Mouse (Mus musculus) heart, embryonic 11.5 days (tissue): Measurements from ENCODE around the gene Rxfp3. TPM values are rescaled to one million over a fixed set of nuclear protein-coding genes. Genes with fewer than 3 reads are reported as not detected.
A peak's percentile ranks its signal among the peaks of the same experiment; 100 is the strongest.

Experiments
- ATAC-seq: fragments of 200-750 bp; cut with Nextera tagmentation; replicated peaks from 2 replicates; pipeline ENCODE4 v1.8.0; 2017; ENCODE audit warnings: moderate library complexity; ENCODE audit not compliant: insufficient number of reproducible peaks, low FRiP score, low TSS enrichment
- H3K27ac ChIP-seq: fragments of 300-500 bp; sonication (generic); 2 replicates; pipeline ENCODE4 v1.5.1; 2014; ENCODE audit warnings: mild to moderate bottlenecking, low read depth, low read length
- H3K27me3 ChIP-seq: fragments of 300-500 bp; sonication (generic); 2 replicates; pipeline ENCODE4 v1.6.1; 2014; ENCODE audit warnings: mild to moderate bottlenecking, low read length, mixed read lengths; ENCODE audit not compliant: control insufficient read depth, insufficient read depth
- H3K36me3 ChIP-seq: fragments of 300-500 bp; sonication (generic); 2 replicates; pipeline ENCODE4 v1.6.1; 2014; ENCODE audit warnings: mild to moderate bottlenecking, low read length, moderate library complexity, mixed read lengths; ENCODE audit not compliant: control insufficient read depth, insufficient read depth
- H3K4me1 ChIP-seq: fragments of 300-500 bp; sonication (generic); 2 replicates; pipeline ENCODE4 v1.6.1; 2014; ENCODE audit warnings: low read length; ENCODE audit not compliant: control insufficient read depth, insufficient read depth
- H3K4me2 ChIP-seq: fragments of 300-500 bp; sonication (generic); 2 replicates; pipeline ENCODE4 v1.6.1; 2014; ENCODE audit warnings: mild to moderate bottlenecking, moderate library complexity
- H3K4me3 ChIP-seq: fragments of 300-500 bp; sonication (generic); 2 replicates; pipeline ENCODE4 v1.5.1; 2014; ENCODE audit warnings: low read depth, low read length
- H3K9ac ChIP-seq: fragments of 300-500 bp; sonication (generic); 2 replicates; pipeline ENCODE4 v1.6.1; 2014; ENCODE audit warnings: mild to moderate bottlenecking, low read depth, low read length, moderate library complexity
- H3K9me3 ChIP-seq: fragments of 300-500 bp; sonication (generic); replicated peaks from 2 replicates; pipeline ENCODE4 v1.6.1; 2016; ENCODE audit warnings: low read length; ENCODE audit not compliant: control insufficient read depth
- WGBS: fragments of 180-500 bp; shearing (Covaris S2); extraction: QIAGEN DNeasy Blood & Tissue Kit; methylation state at CpG from one replicate; pipeline ENCODE4 v1.1.7; 2014; ENCODE audit not compliant: insufficient replicate concordance; 5-methylcytosine and 5-hydroxymethylcytosine counted together
- polyA plus RNA-seq: library from polyadenylated mRNA; unstranded; fragments of >200 nt; fragmentation: Nextera tagmentation; extraction: Ambion mirVana; gene quantifications from 2 replicates; pipeline ENCODE4 v1.2.1, GENCODE M21; 2014

The Rxfp3 gene
- polyA plus RNA-seq, 1 experiment from 2014 or later: not detected

- Histone ChIP-seq H3K4me2 (peak overlapping the region; percentile 85), H3K4me1 (peaks cover 14% of the 10 kb centered on the region; the same call in 1 of the 2 replicates), H3K4me3 (peak overlapping the region; percentile 47), H3K36me3 (no peaks in the 10 kb centered on the region), H3K9me3 (no peaks in the 10 kb centered on the region), H3K27me3 (no peaks in the 10 kb centered on the region), H3K27ac (no peak overlapping the region), H3K9ac (peak overlapping the region; percentile 74; the same call in 1 of the 2 replicates)
- no peak for ATAC-seq
- WGBS: 7% methylated on average over 9 of the region's 9 CpGs
These were observed 27.9 kb upstream of the Rxfp3 start for GRCm38 (mm10) chr15:11065528-11066171.

DNA sequence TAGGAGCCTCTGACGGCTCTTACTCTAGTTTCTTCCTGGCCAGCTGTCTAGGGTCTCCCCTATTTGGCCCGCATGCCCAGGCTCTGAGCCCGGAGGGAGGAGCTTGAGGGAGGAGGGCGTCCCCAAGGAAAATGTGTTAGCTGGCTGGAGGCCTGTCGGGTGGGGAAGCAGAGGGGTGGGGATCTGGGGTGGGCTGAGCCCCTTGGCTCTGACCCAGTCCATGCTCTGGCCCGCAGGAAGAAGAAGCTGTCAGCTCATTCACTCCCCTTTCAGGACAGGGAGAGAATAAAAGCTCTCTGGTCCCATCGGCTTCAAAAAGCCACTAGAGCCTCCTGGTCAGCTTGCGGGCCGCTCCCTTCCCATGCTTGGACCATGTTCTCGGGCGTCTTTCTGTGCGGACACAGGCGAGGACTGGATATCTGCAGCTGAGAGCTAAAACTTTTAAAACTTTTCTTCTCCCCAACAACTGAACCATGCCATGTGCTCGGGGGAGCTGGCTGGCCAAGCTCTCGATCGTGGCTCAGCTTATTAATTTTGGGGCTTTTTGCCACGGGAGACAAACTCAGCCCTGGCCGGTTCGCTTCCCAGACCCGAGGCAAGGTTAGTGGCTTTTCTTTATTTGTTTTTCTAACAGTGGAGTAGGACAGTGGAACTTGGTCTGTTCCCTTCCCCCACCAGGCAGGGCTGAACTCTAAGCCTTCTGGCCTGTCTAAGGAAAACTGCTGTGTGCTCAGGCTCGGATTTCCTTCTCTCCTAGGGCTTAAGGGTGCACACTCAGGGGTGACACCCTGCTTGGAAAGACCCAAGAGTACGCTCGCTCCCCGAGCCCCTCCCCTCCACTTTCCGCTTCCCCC is 27.0 kb upstream of the Rxfp3 start, which contains the start of gene Adamts12:
Gene Adamts12, plus strand, starts transcription at position 233 of the 854 bp plus-strand sequence.
- peak within 1 kb of the TSS; percentile 47 for H3K4me3 ChIP-seq
- peak within 1 kb of the TSS; percentile 62 for H3K27ac ChIP-seq
- peak; percentile 74 for ATAC-seq
- peak within 1 kb of the TSS; percentile 74 for H3K9ac ChIP-seq
- 2% methylated on average over 24 of the region's 25 CpGs for WGBS
- no peaks in the 10 kb centered on the region for H3K27me3 ChIP-seq
- H3K4me2 ChIP-seq: peak within 1 kb of the TSS; percentile 85
- peaks cover 14% of the 10 kb centered on the region; the same call in 1 of the 2 replicates for H3K4me1 ChIP-seq
- no peaks in the 10 kb centered on the region for H3K9me3 ChIP-seq
- no peaks in the 10 kb centered on the region for H3K36me3 ChIP-seq

- Histone ChIP-seq H3K36me3 (no peaks in the 10 kb centered on the region), H3K27ac (0 out of 2 replicates have a peak overlapping the region, but pooled peaks have one; percentile 29), H3K4me1 (peaks cover 14% of the 10 kb centered on the region; the same call in 1 of the 2 replicates), H3K9me3 (no peaks in the 10 kb centered on the region), H3K9ac (no peak overlapping the region), H3K4me3 (peak overlapping the region; percentile 47), H3K27me3 (no peaks in the 10 kb centered on the region), H3K4me2 (peak overlapping the region; percentile 85)
- WGBS: 17% methylated on average over 2 of the region's 2 CpGs
- no peak; the same call in 1 of the 2 replicates for ATAC-seq
These were observed 26.4 kb upstream of the Rxfp3 start for GRCm38 (mm10) chr15:11064160-11064557.

- H3K36me3 ChIP-seq: no peaks in the 10 kb centered on the region
- no peak overlapping the region for H3K4me3 ChIP-seq
- no peaks in the 10 kb centered on the region for H3K9me3 ChIP-seq
- H3K27me3 ChIP-seq: no peaks in the 10 kb centered on the region
- peaks cover 14% of the 10 kb centered on the region; the same call in 1 of the 2 replicates for H3K4me1 ChIP-seq
- no peak overlapping the region for H3K27ac ChIP-seq
- ATAC-seq: no peak
- H3K4me2 ChIP-seq: no peak overlapping the region
- H3K9ac ChIP-seq: no peak overlapping the region
- WGBS: 76% methylated on average over 1 of the region's 1 CpGs
These were observed 25.1 kb upstream of the Rxfp3 start for GRCm38 (mm10) chr15:11062903-11063302.

GRCm38 (mm10) chr15:11054440-11055080 is 16.8 kb upstream of the Rxfp3 start:
- Histone ChIP-seq H3K27me3 (no peaks in the 10 kb centered on the region), H3K4me2 (no peak overlapping the region), H3K27ac (no peak overlapping the region), H3K4me3 (no peak overlapping the region), H3K9ac (no peak overlapping the region), H3K4me1 (no peaks in the 10 kb centered on the region), H3K36me3 (no peaks in the 10 kb centered on the region), H3K9me3 (no peaks in the 10 kb centered on the region)
- 62% methylated on average over 7 of the region's 7 CpGs for whole genome bisulfite sequencing
- no peak for ATAC-seq

DNA sequence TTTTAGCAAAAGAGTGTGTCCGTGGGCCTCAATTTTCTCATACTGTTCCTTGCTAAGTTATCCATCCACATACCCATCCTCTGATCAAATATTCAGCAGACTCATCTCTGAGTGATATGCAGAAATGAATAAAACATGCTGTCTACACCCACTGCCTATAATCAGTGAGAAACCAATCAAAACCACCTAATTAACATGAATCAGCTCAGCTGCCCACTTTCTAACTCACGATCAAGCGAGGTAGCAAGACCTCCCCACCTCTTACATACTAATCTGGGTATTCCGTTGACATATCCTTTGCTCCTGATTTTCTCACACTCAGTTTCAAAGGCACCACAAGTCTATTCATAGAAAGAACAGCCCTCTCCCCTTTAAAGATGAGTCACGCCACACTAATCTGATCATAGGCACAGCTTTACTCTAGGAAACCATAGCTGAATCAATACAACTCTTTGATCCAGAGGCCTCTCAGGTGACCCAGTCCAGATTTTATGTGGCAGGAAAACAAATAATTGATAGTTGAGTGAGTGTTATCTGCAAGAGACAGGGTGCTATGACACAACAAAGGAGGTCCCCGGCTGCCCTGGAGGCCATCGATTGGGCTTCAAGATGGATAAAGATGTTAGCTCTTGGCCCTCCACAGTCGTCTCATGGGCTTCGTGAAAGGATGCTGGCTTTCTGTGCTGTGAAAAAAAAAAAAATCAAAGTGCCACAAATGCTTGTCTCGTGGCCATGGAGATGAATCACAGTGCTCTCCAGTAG is 16.1 kb upstream of the Rxfp3 start:
- H3K36me3 ChIP-seq: no peaks in the 10 kb centered on the region
- no peak overlapping the region for H3K9ac ChIP-seq
- WGBS: 58% methylated on average over 10 of the region's 10 CpGs
- H3K4me2 ChIP-seq: no peak overlapping the region
- H3K4me1 ChIP-seq: no peaks in the 10 kb centered on the region
- H3K4me3 ChIP-seq: no peak overlapping the region
- H3K27me3 ChIP-seq: no peaks in the 10 kb centered on the region
- H3K9me3 ChIP-seq: no peaks in the 10 kb centered on the region
- ATAC-seq: no peak
- H3K27ac ChIP-seq: no peak overlapping the region

- Histone ChIP-seq H3K4me2 (no peak overlapping the region), H3K9me3 (no peaks in the 10 kb centered on the region), H3K4me1 (no peaks in the 10 kb centered on the region), H3K9ac (no peak overlapping the region), H3K27ac (no peak overlapping the region), H3K4me3 (no peak overlapping the region), H3K36me3 (no peaks in the 10 kb centered on the region), H3K27me3 (peaks cover 7% of the 10 kb centered on the region)
- ATAC-seq: no peak
- WGBS: 71% methylated on average over 5 of the region's 5 CpGs
These were observed 5.0 kb upstream of the Rxfp3 start for GRCm38 (mm10) chr15:11042828-11043227.

DNA sequence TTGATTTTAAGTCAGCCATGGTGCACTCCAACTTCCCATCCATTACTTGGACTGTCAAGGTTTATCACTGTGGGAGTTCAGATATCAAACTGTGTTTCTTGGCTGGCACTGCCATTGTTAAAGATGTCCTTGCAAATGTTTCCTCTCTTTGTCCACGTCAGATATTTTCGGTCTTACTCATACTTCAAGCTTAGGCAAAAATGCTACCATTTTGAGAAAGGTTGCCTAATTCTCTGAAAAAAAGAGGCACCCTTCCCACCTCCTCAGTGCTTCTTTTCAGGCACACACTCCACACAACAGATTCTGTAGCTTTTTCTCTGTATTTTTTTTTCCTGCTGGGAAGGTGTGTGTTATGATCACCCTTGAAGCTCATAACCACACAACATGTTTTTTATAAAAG is 3.4 kb upstream of the Rxfp3 start:
- Histone ChIP-seq H3K4me1 (peaks cover 6% of the 10 kb centered on the region), H3K4me3 (no peak overlapping the region), H3K9me3 (no peaks in the 10 kb centered on the region), H3K27me3 (peaks cover 23% of the 10 kb centered on the region), H3K4me2 (no peak overlapping the region), H3K9ac (no peak overlapping the region), H3K36me3 (no peaks in the 10 kb centered on the region), H3K27ac (no peak overlapping the region)
- WGBS: 61% methylated on average over 2 of the region's 2 CpGs
- ATAC-seq: no peak
